Mouse (Mus musculus) ES-E14 (cell line): Measurements from ENCODE around the gene Hkdc1.

ENCODE experiments used
- CHD2 ChIP-seq: IDR thresholded peaks from 2 replicates; pipeline ENCODE4 v1.6.1; 2014; ENCODE audit warnings: mild to moderate bottlenecking, low read depth, low read length, inconsistent platforms
- HCFC1 ChIP-seq: IDR thresholded peaks from 2 replicates; pipeline ENCODE4 v1.6.1; 2012; ENCODE audit warnings: low read length, inconsistent platforms, borderline replicate concordance; ENCODE audit not compliant: insufficient read depth
- MAFK ChIP-seq: IDR thresholded peaks from 2 replicates; pipeline ENCODE4 v1.6.1; 2014; ENCODE audit warnings: mild to moderate bottlenecking, low read depth, low read length, inconsistent platforms; ENCODE audit not compliant: insufficient read depth
- ZC3H11A ChIP-seq: IDR thresholded peaks from 2 replicates; pipeline ENCODE4 v1.6.1; 2012; ENCODE audit warnings: low read depth, mild to moderate bottlenecking, inconsistent platforms, low read length, borderline replicate concordance
- ZNF384 ChIP-seq: IDR thresholded peaks from 2 replicates; pipeline ENCODE4 v1.6.1; 2012; ENCODE audit warnings: low read depth, low read length, inconsistent platforms

DNA sequence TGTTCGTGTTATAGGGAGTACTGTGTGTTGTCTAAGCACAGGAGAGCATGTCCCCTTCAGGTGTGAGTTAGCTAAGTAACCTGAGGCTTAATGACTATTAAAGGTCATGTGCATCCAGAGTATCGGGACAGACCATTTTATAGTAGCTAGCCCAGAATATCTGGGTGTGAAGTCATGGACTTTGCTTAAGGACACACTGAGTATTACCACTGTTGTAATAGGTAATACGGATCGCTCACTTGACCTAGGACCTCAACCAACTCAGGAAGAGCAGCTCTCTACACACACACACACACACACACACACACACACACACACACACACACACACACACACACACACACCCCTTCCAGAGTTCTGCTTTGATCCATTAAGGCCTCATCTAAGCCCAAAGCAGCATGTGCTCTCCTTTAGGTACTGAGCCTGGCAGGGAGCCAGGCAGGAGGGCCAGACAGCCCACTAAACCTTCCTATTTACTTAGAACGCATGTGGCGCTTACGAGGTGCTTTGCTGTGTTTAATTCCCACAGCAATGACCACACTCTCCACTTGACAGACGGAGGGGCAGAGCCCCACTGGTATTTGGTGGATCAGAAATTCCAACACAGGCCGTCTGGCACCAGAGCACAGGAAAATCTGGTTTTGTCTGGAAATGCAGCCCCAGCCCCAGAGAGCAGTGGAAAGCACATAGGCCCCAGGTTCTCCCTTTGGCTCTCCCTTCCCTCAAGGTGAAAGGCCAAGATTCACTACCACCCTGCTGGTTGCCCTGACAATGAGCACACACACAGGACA is 3.0 kb upstream of the Hkdc1 start:
- no peak for TF ChIP-seq ZC3H11A
- TF ChIP-seq HCFC1: no peak
- no peak for TF ChIP-seq MAFK
- no peak for TF ChIP-seq CHD2
- no peak for TF ChIP-seq ZNF384
